ENCODE assay signal across 7 mouse cellular contexts in genomic region chr2:74715504-74716241, GRCm38 (mm10). TPM values are rescaled to one million over a fixed set of nuclear protein-coding genes. Genes with fewer than 3 reads are reported as not detected.
A peak's percentile ranks its signal among the peaks of the same experiment; 100 is the strongest.
DNase-seq lines count a peak whose midpoint lies in the region; ATAC-seq and TF ChIP-seq lines count a peak whose summit lies in the region.

No protein-coding gene starts in this region.

- no peak for TF ChIP-seq POLR2A in cortical plate, adult 2 months (IDR thresholded peaks at IDR 0.05; ENCODE audit: extremely low read depth, insufficient read depth, low read length)
- TF ChIP-seq POLR2A in small intestine, adult 2 months (IDR thresholded peaks at IDR 0.05; ENCODE audit: low read depth, low read length), result no peak

- DNase-seq in adrenal gland, adult (ENCODE audit: inconsistent age in 2 of 2, low spot score in 1 of 2), result peak; percentile 94 to 98
- peak; percentile 79 for DNase-seq in gastrocnemius, postnatal 25 days
- DNase-seq in left cerebral cortex, adult 8-10 months (ENCODE audit: low spot score in 2 of 2), result peak; percentile 40 to 68

- no peak overlapping the region for H3K27ac ChIP-seq in cortical plate, adult 2 months (ENCODE audit: insufficient read depth, low read length)
- H3K27ac ChIP-seq in small intestine, adult 2 months (ENCODE audit: insufficient read depth, low read depth, low read length), result no peak overlapping the region

- H3K27me3 ChIP-seq in small intestine, adult 2 months (ENCODE audit: control insufficient read depth, insufficient read depth, low read length), result peaks cover 36% of the 10 kb centered on the region

- ATAC-seq in inflammation-experienced regulatory T-cells, adult 6 months, result peak; percentile 73
- peak; percentile 98 for ATAC-seq in megakaryocyte progenitor cell, adult 5-6 weeks (replicated peaks; ENCODE audit: poor library complexity)

- H3K4me1 ChIP-seq in cortical plate, adult 2 months (ENCODE audit: control insufficient read depth, insufficient read depth, low read length), result no peaks in the 10 kb centered on the region
- peaks cover 5% of the 10 kb centered on the region for H3K4me1 ChIP-seq in small intestine, adult 2 months (ENCODE audit: control insufficient read depth, insufficient read depth, insufficient read length, low read length)

- no peak overlapping the region for H3K4me3 ChIP-seq in cortical plate, adult 2 months (ENCODE audit: insufficient read depth, low read length)
- H3K4me3 ChIP-seq in small intestine, adult 2 months (ENCODE audit: low read depth, low read length), result peak overlapping the region; percentile 39

- peak; percentile 75 for TF ChIP-seq CTCF in cortical plate, adult 2 months (IDR thresholded peaks at IDR 0.05; ENCODE audit: extremely low read depth, insufficient read depth, low read length)
- peak; percentile 85 for TF ChIP-seq CTCF in small intestine, adult 2 months (IDR thresholded peaks at IDR 0.05; ENCODE audit: extremely low read depth, insufficient read length, insufficient replicate concordance, low read depth, low read length)

- 5% methylated on average over 26 of the region's 26 CpGs for WGBS in small intestine, adult 2 months

- H3K36me3 ChIP-seq in small intestine, adult 2 months (ENCODE audit: control insufficient read depth, insufficient read depth, low read length), result no peaks in the 10 kb centered on the region

RNA-seq across cellular contexts. Expression of gene Hoxd4, which starts 3.9 kb away (rescaled TPM):
- not detected in 2 replicates for polyA plus RNA-seq in cortical plate, adult 2 months (2012; rRNA removed)
- 1 to 10 TPM; 1.4 to 2.2 TPM for total RNA-seq in gastrocnemius, postnatal 25 days (2021)
- not detected for polyA plus RNA-seq in inflammation-experienced regulatory T-cells, adult 6 months (2017; shearing (Covaris generic))
- total RNA-seq in left cerebral cortex, adult 8-10 months (2022), result not detected
- not detected in 2 replicates for total RNA-seq in megakaryocyte progenitor cell, adult 5-6 weeks (2015)
- not detected in 2 replicates for total RNA-seq in megakaryocyte progenitor cell, adult 5-6 weeks (2017)
- polyA plus RNA-seq in small intestine, adult 2 months (2012; rRNA removed), result 1.2 and 2.9 TPM in 2 replicates

RNA-seq across cellular contexts. Expression of gene Hoxd3, which starts 3.9 kb away (rescaled TPM):
- not detected in 2 replicates for polyA plus RNA-seq in cortical plate, adult 2 months (2012; rRNA removed)
- not detected for total RNA-seq in gastrocnemius, postnatal 25 days (2021)
- polyA plus RNA-seq in inflammation-experienced regulatory T-cells, adult 6 months (2017; shearing (Covaris generic)), result not detected
- not detected for total RNA-seq in left cerebral cortex, adult 8-10 months (2022)
- total RNA-seq in megakaryocyte progenitor cell, adult 5-6 weeks (2015), result not detected in 2 replicates
- total RNA-seq in megakaryocyte progenitor cell, adult 5-6 weeks (2017), result not detected in 2 replicates
- polyA plus RNA-seq in small intestine, adult 2 months (2012; rRNA removed), result 0.42 and 0.48 TPM in 2 replicates

RNA-seq across cellular contexts. Expression of gene Gm28230, which starts 10.9 kb away (rescaled TPM):
- polyA plus RNA-seq in cortical plate, adult 2 months (2012; rRNA removed), result not detected in 2 replicates
- total RNA-seq in gastrocnemius, postnatal 25 days (2021), result under 1 TPM in 1 of 2 experiments, not detected in 1; 0.27 TPM
- not detected for polyA plus RNA-seq in inflammation-experienced regulatory T-cells, adult 6 months (2017; shearing (Covaris generic))
- not detected for total RNA-seq in left cerebral cortex, adult 8-10 months (2022)
- total RNA-seq in megakaryocyte progenitor cell, adult 5-6 weeks (2015), result not detected in 2 replicates
- total RNA-seq in megakaryocyte progenitor cell, adult 5-6 weeks (2017), result not detected in 2 replicates
- polyA plus RNA-seq in small intestine, adult 2 months (2012; rRNA removed), result 0.04 and 0.10 TPM in 2 replicates

RNA-seq across cellular contexts. Expression of gene Hoxd8, which starts 11.3 kb away (rescaled TPM):
- not detected in 2 replicates for polyA plus RNA-seq in cortical plate, adult 2 months (2012; rRNA removed)
- 10 to 100 TPM; 11.7 to 30.6 TPM for total RNA-seq in gastrocnemius, postnatal 25 days (2021)
- polyA plus RNA-seq in inflammation-experienced regulatory T-cells, adult 6 months (2017; shearing (Covaris generic)), result not detected
- not detected for total RNA-seq in left cerebral cortex, adult 8-10 months (2022)
- not detected in 2 replicates for total RNA-seq in megakaryocyte progenitor cell, adult 5-6 weeks (2015)
- total RNA-seq in megakaryocyte progenitor cell, adult 5-6 weeks (2017), result not detected in 2 replicates
- polyA plus RNA-seq in small intestine, adult 2 months (2012; rRNA removed), result 0.60 and 3.1 TPM in 2 replicates

RNA-seq across cellular contexts. Expression of gene Hoxd9, which starts 18.1 kb away (rescaled TPM):
- polyA plus RNA-seq in cortical plate, adult 2 months (2012; rRNA removed), result not detected in 2 replicates
- 10 to 100 TPM in 1 of 2 experiments, 1 to 10 TPM in 1; 5.7 to 14.7 TPM for total RNA-seq in gastrocnemius, postnatal 25 days (2021)
- polyA plus RNA-seq in inflammation-experienced regulatory T-cells, adult 6 months (2017; shearing (Covaris generic)), result not detected
- total RNA-seq in left cerebral cortex, adult 8-10 months (2022), result not detected
- not detected in 2 replicates for total RNA-seq in megakaryocyte progenitor cell, adult 5-6 weeks (2015)
- total RNA-seq in megakaryocyte progenitor cell, adult 5-6 weeks (2017), result not detected in 2 replicates
- 0.24 and 0.34 TPM in 2 replicates for polyA plus RNA-seq in small intestine, adult 2 months (2012; rRNA removed)
